Mouse (Mus musculus) adrenal gland, postnatal 25 days (tissue): Measurements from ENCODE around the gene Tctn3. TPM values are rescaled to one million over a fixed set of nuclear protein-coding genes. Genes with fewer than 3 reads are reported as not detected.
"Not testable (repeated sequence)": the region's sequence is repeated elsewhere in the genome, so short reads cannot be mapped to it uniquely, and the experiment has no call there.

Experiments used
- DNase-seq: peaks from one replicate; pipeline ENCODE4 v3.0.0; 2021; ENCODE audit warnings: mixed read lengths
- total RNA-seq: library from RNA; stranded (reverse); gene quantifications from 2 replicates; pipeline ENCODE4 v1.2.3, GENCODE M21; 2021

The Tctn3 gene
- total RNA-seq, 1 experiment from 2014 or later = 8.4 TPM

DNA sequence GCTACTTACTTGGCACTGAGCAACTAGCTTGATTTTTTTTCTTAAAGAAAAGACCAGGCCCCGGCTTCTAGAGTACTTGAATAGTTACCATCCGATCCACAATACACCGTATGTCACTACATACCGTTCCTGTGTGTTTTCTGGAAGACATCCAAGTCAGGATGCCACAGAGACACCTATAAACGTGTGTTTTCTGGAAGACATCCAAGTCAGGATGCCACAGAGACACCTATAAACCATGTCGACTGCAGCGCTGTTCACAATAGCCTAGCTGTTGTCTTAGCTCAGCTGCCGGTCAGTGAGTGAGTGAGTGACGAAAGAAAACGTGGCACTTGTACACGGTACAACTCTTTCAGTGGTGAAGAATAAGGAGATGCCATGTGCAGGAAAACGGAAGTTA, 13.9 kb upstream of the Tctn3 start:
- no peak for DNase-seq

DNA sequence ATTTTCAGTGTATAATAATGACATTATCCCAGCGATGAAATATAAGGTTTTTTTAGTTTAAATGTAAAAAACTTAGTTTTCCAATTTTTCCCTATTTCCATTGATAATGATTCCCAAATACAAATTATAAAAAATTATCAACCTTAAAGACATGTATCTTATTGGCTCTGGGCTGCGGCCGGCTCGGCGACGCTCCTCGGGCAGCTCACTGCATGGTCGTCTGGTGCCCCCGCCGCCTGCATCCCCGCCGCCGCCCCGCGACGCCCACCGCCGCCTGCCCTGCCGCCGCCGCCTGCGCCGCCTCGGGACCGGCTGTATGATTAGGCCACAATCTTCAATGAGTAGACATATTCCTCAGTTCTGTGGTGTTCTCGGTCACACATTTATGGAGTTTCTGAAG, 9.6 kb upstream of the Tctn3 start:
- not testable (repeated sequence) for DNase-seq

DNA sequence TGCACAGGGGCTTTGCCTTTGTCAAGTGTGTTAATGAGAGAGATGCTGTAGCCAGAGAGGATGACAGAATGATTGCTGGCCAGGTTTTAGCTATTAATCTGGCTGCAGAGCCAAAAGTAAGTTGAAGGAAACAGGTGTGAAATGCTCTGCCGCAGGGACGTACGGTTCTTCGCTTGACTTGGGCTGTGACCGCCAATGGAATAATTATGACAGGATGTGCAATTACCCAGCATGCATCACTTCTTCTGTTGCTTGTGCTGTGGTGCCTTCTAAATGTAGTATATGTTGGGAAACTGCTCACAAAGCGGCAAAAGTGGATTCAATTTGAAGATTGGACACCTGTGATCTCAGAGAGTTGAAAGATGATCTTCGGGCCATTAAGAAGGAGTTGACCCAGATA, 4.0 kb upstream of the Tctn3 start:
- no peak for DNase-seq

DNA sequence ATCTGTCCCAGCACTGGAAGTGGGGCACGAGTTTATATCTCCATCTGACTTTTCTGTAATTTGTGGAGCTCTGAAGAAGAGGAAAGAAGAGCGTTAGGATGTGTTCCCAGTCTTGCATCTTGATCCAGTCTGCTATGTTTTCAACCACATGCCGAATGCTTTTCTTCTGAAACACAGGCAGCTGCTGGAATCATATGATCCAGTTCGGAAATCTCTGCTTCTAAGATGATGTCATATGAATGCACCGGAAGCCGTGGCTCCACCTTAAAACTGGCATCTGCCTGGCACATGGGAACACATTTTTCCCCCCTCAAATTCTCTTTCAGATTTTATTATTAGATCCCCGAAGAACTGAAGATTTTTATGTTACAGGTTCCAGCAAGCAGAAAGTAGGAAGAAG, 2.8 kb upstream of the Tctn3 start:
- DNase-seq = no peak

DNA sequence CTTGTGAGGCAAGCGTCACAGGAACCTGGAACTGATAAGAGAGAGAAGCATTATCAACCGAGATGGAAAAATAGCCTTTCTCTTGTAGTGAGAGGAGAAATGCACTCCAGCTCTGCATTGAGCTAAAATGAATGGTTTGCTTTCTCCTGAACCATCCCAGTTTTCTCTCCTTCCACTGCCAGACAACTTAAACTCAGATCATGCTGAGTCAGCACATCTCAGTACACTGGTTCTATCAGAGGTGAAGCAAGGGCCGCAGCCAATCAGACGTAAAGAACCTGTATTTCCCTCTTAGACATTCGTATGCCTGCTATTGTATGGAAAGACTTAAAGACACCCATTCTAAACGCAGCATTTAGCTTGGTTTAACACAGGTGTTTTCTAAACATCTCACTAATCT, 4.4 kb downstream of the Tctn3 start:
- no peak for DNase-seq

DNA sequence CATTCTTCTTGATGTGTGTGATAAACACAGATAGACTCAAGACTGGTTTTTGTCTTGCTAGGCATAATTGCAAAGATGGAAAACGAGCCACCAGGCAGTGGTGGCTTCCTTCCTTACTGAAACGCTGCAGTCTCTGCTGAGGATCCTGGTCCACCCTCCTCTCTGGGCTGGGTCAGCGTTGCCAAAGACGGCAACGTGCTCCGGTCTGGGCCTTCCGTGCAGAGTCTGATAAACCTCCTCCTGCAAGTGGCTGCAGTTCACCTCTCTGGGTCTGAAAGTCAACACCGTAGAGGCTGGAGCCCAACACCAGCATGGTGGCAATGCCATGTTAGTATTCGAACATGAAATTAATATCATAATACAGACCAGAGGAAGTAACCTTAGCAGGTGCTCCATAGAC, 6.8 kb downstream of the Tctn3 start:
- DNase-seq = no peak

DNA sequence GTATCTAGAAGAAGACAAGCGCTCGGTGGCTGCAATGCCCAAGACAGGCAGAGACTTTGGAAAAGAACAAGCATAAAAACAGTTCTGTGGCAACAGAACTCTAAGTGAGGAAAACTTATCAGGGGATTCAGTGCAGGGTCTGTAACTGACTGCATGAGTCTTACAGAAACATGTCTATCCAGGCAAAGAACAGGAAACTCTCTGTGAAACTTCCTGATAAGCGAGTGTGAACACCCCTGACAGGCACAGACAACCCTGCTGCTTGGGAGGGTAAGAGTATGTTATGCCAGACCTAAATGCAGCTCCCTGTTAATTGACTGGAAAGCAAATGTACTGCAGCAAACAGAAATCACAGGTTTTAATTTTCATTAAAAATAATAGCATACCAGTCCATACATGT, 10.2 kb downstream of the Tctn3 start:
- no peak for DNase-seq

DNA sequence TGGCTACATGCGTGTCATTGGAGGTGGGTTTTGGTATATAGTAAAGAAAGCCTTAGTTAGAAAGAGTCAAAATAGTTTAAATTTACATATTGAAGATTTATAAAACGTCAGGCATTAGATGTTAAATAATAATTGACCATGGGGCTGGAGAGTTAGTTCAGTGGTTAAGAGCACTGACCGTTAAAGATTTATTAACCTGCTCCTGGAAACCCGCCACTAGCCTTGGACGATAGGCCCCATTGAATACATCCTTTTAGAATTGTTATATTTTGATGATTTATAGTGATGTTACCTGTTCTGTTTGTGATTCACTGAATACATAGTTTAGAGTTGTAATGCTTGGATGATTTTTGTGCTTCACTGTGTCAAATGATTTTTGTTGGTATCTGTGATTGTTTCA, 11.2 kb downstream of the Tctn3 start:
- not testable (repeated sequence) for DNase-seq

DNA sequence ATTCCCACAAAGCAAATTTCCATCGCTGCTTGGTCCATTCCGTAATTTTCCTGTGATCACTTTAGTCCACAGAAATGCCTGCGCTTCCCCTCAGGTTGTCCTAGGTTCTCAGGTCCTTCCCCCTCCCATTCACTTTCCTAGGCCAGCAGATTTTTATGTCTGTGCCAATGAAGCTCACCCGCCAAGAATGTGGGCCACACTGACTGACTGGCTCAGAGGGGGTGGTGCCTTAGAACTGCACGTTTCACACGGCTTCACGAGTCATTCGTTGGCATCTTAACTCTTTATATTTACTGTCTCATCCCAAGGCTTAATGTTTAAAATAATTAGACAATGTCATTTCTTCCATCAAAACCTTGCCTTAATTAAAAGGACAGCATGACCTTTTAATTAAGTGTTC, 16.2 kb downstream of the Tctn3 start:
- peak; percentile 5 for DNase-seq

DNA sequence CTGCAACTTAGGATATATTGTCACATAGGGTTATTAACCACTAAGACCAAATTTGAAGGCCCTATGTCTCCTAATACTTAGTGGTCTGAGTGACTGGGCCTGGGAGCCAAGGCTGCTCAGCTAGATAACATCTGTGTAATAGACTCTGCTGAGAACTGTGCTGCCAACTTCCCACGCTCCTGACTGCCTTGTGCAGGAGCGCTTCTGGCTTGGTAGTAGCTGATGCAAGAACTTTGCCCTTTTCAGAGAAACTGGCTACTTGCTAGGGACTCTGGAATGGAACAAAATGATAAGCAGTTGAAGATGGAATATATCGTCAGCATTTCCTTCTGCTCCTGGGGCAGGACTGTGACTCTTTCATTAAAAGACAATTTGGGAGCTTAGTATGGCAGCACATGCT, 16.8 kb downstream of the Tctn3 start:
- DNase-seq = no peak

DNA sequence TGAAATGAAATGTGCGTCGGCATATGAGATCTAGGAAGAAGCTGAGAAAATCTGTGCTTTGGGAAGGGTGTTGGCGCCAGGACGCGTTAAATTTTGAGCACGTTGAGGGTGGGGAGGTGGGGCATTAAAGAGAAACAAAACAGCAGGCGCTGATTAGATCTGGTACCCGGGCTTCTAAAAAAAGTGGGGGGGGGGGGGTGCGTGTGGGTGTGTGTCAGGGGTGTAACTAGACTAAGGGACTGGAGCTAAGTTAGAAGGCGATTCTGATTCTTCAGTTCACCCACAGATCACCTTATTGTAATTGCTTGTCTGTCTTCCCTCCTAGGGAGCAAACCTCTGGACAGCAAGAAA, 22.5 kb downstream of the Tctn3 start:
- DNase-seq = no peak

DNA sequence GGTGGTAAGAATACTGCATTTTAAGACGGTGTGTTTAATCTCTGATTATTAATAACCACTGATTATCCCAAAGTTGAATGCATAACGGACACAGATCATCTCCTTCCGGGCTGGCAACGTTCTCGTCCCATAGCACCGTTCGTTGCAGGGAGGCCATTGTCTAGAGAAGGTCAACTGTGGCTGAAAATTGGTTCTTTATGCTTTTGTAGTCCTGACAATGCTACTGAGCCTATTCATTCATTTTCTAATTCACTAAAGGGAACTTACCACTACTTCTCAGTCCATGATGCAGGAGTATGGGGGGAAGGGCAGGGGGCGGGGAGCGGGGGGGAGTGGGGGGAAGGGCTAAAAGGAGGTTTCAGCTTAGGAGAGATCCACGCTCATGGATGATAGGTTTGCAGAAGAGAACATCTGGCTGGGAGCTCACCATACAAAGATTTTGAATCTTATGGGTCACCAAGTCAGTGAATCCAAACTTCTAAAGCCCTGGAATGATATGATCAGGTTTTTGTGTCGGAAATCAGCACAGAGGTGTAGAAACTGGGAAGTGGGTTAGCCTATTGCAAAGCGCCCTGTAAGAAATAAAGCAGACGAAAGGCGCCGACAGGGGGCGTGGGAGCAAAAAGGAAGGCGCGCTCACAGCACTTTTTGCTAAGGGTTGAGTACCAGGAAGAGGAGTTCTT, 23.0 kb downstream of the Tctn3 start:
- peak; percentile 88 for DNase-seq

DNA sequence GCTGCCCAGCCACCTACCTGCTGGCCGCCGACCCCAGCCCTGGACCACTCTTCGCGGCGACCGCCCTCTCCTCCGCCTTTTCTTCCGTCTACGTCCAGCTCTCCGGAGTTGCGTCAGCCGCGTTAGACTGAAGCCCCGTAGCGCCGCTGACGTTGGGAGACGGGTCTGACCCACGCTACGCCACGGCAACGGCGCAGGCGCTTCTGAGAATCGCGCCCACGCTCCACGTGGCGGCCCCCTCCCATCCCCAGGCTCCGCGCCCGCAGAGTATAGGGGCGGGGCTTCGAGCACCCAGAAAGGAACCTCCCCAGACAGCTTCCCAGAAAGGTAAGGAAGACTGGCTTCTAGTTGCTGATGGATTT, 23.8 kb downstream of the Tctn3 start, which contains the start of gene Aldh18a1:
Aldh18a1 (minus strand) TSS at position 171 of the 362 bp plus-strand sequence.
- DNase-seq = peak; percentile 94

DNA sequence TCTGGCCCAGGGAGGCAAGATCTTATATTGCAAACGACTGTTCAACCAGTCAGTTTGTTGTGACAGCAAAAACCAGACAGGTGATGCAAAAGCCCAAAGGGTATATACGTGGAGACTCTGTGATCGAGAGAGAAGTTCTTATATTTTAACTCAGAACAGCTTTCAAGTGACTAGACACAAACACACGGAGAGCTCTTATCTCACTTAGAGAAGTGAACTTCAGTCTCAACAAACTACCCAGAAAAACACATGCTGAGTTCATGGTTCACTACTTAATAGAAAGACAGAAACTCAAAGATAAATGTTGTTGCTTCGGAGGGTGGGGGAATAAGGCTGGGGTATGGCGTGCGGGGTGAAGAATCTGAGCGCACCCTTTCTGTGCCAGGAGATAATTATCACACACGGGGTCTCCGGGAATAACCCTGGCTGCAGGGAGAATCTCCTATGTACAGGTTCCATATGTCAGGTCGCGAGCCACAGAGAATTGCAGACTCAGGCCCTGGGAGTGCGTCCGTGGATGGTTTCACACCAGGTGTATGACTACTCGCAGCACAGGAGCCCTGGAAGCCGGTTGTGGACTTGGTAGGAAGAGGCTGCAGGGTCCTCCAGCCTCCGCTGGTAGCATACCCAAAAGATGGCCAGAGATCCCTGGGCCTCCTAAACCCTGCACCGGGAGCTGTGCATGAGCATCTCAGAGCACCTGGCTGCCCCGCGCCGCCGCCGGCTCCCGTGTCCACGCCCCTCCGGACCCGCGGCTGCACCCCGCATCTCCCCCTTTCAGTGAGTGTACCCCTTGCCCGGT, 24.3 kb downstream of the Tctn3 start:
- DNase-seq = no peak

DNA sequence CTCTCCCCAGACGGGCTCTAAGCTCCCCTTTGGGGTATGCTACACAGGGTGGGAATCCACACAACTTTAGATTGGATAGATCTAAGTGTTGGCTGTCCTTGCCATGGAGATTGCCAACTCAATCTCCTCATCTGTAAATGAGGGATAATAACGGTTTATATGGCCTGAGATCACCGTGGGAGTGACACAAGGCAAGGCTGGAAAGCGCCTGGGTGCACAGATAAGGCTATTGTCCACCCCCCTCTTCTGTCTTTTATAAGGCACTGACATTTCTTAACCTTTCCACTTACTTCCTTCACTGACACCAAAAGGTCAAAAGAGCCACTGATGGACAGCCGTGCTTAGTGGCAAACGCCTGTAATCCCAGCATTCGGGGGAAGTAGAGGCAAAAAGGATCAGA, 25.1 kb downstream of the Tctn3 start:
- no peak for DNase-seq

DNA sequence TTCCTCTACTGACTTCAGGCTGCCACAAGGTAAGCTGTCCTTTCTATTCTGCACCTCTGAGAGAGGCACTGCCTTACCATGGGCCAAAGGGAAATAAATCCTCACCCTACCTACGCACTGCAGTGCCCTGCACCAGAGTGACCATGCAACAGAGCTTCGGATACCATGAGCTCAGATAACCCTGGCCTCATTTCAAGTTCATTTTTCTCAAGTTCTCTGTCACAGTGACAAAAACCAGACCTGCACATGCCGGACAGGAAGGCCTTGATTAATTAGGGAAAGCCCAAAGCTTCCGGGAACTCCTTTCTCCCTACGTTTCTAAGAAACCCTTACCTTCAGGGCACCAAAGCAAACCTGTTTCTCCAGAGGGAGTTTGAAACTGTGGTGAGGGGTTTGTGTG, 30.4 kb downstream of the Tctn3 start:
- no peak for DNase-seq

DNA sequence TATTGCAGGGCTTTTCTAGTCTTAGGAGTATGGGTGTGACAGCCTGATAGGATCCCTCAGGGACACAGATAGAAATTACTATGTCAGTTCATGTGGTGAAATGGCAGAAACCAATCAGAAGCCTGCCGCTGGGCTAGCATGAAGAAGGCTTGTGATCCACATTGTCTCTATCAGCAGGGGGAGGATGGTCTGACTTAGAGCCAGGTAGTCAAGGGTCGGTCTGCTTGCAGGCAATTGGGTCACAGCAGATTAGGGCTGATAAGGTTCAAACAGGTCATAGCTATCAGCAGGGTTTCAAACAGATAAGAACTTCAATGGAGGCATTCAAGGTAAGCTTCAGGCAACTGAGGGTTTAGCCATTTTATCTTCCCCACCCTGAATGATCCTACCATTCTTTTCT, 31.1 kb downstream of the Tctn3 start:
- DNase-seq = no peak

DNA sequence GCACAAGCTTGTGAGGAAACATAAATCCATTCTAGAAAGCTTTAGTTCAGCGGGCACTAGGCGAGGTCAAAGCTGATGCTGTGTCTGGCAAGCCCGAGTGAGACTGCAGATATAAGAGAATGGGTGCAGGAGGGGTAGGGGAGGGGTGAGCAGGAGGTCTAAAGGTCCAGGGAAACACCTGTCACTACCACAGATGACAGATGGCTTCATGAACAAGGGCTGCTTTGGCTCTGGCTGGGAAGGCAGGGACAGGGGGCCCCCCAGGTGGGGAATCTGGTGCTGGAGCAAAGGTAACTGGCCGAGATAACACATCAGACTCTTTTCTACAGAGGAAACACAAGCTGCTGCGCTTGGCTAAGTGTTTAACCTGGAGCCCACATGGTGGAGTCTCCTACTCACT, 36.6 kb downstream of the Tctn3 start:
- DNase-seq = no peak

DNA sequence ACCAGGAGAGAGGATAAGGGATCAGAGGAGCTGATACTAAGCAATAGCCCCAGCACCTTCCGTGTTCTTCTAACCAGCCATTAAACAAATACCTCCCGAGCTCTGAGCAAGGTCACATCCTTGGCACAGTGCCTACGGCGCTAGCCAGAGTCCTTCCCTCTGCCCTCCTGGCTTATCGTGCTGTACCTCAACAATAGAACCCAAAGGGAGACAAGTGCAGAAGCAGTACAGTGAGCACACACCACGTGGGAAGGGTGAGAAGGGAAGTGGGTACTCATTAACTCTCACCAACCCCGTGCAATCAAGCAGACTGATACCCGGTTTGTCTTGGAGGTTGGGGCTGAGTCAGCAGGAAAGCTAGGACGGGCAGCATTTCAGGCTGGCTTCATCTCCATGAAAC, 41.3 kb downstream of the Tctn3 start:
- peak; percentile 77 for DNase-seq

DNA sequence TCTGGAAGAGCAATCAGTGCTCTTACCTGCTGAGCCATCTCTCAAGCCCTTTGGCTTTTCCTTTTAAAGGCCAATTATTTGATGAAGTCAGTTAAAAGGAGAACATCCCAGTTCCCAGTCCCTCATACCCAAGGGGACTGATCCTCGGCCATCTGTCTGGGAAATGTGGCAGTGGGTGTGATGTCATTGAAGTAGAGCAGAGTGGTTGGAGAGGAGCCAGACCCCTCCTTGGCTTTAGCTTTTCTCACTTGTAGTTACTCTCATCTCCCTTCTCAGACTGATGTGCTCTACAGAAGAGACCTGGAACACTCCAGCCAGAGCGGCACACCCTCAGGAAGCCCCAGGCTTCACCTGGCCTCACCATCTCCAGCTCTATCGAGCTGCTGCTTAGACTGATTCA, 44.4 kb downstream of the Tctn3 start:
- DNase-seq = no peak

DNA sequence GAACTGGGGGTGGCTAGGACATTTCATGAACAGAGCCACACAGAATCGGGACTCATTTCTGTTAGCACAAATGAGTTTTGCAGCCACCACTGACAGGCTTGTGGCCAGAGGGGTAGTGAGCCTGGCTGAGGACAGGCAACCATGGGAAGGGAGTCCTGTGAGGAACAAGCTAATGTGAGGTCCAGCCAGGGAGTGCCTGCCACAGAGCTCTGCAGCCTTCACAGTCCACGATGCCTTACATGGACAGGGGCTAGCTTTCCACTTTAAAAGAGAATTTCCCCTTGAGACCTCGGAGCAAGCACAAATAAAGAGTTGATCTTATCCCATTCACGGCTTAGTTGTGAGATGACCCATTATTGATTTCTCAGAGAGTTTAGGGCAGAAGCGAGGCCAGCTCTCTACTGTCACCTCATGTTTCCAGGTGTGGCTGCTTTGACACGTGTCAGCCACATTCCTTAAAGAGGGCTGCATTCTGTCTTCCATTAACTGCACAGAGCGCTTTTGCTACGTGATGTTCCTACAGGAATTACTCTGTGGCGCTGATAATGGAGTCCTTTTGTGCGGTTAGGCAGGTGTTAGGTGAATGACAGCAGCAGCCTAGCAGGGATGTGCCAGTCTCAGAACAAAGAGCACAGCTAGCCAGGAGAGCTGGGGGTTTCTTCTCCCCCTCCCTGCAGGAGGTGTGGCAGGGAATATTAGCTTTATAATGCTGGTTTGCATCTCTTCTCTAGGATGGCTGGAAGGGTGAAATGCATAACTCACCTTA, 48.0 kb downstream of the Tctn3 start:
- DNase-seq = no peak

DNA sequence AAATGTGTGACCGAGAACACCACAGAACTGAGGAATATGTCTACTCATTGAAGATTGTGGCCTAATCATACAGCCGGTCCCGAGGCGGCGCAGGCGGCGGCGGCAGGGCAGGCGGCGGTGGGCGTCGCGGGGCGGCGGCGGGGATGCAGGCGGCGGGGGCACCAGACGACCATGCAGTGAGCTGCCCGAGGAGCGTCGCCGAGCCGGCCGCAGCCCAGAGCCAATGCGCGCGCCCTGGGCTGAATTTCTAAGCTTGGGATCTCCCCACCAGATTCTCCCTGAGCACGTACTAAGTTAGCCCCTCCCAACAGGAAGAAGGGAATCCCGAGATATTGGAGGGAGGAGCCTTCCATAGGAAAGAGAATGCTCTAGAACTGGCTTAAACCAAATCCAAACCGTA, 50.5 kb downstream of the Tctn3 start:
- not testable (repeated sequence) for DNase-seq

DNA sequence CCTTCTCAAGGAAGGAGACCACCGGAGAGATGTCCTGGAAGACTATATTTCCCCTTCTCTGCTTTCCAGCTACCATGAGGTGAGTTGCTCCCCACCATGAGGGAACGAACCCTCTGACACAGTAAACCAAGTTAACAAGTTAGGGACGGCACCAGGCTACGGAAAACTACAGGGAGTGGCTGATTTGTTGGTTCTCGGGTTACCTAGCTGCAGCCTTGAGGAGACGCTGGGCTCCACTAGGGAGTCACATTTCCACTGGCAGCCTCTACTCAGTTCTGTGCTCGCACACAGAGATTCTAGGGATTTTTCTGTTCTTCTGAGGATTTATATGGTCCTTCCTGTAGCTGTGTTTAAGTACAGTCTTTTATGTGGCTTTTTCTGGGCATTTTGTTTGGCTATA, 56.0 kb downstream of the Tctn3 start:
- no peak for DNase-seq
